Mouse (Mus musculus) gastrocnemius, postnatal 14 days (tissue): ENCODE results near the gene Gm9970. TPM values are rescaled to one million over a fixed set of nuclear protein-coding genes. Genes with fewer than 3 reads are reported as not detected.
"Not testable (repeated sequence)": the region's sequence is repeated elsewhere in the genome, so short reads cannot be mapped to it uniquely, and the experiment has no call there.

Source experiments
- DNase-seq: peaks from one replicate; pipeline ENCODE4 v3.0.0; 2021; ENCODE audit warnings: mixed read lengths
- intact Hi-C: fragments of 180-260 bp; cut with DNase I; formaldehyde crosslinking; loops from one replicate; pipeline ENCODE4 v1.15.1; 2025; ENCODE audit warnings: low total_unique reads
- total RNA-seq, 2 experiments: library from RNA; stranded (reverse); gene quantifications; 2 replicates each; pipeline ENCODE4 v1.2.3; 2021

Gm9970 gene
- total RNA-seq, 2 experiments from 2014 or later = not detected

DNA sequence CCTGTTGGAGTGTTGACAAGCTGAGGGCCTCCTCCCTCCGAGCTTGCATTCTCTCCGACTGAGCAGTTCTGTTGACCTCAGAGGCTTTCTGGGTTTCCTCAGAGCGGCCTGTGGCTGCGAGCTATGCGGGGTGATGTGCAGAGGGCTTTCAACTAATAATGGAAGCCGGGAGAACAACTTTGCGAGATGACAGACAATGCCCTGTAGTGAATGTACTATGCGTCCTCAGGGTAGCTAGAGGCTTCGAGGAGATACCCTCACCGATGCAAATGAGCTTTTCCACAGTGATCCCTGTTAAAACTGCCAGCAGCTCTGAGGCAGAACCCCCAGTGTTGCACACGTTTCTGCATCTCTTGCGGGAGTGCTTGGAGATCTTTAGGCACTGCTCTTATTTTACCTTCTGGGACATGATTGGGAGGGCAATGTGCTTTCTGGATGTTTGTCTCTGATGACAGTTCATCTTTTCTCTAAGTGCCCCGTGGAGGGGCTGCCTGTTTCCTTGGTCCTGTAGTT, 546 bp upstream of the Gm9970 start:
- no peak for DNase-seq
- intact Hi-C loops = no loop called here

DNA sequence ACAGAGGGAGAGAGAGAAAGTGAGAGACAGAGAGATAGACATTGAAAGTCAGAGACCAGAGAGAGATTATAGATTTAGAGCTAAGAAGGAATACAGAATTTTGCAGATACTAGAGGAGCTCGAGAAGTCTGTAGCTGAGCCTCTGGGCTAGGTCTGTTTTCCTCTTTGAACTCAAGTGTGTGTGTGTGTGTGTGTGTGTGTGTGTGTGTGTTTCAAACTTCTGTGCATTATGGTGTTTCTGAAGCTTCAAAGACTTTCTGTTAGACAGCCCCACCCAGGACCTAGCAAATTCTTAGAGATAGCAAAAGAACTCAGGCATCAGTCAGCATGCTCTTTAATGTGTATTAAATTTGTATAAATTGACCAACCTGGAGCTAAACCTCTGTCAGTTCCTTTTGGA, 14.4 kb downstream of the Gm9970 start:
- DNase-seq = no peak
- intact Hi-C loops = no loop called here

DNA sequence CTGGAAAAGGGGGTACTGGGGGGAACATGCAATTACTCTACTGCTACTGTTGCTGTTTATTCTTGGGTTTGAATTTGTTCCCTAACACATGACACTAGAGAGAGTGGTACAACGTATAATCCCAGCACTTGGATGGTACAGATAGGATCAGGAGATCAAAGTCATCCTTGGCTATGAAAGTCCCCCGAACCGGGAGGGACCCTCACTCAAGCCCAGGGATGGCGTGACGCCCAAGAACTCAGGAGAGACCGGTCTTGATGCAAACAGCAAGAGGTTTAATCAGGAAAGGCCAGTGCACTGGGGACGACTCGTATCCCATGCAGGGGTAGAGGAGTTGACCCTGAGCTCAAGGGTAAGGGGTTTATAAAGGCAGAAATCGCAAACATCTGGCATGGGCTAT, 18.3 kb downstream of the Gm9970 start:
- intact Hi-C loops = no loop called here
- DNase-seq = no peak

DNA sequence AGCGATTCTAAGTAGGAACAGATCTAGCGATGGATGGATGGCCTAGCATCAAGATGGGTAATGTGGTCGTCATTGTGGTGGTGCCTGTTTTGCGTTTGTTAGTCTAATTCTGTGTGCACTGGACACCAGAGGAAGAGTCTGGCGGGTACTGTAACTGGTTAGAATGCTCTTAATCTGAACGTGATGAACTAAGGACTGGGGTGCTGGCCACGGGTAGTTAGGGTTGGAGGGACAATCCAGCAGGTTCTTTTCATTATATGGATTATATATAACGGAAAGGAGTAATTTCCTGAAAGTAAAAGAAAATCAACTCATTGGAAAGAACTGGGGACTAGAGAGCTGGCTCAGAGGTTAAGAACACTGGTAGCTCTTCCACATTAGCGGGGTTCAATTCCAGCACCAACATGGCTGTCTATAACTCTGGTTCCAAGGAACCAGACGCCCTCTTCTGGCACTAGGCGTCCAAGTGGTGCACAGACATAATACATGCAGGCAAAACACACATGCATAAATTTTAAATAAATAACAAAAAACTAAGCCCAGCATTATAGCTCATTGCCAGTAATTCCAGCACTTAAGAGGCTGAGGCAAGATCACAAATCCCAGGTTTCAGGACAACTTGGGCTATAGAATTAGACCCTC, 19.6 kb downstream of the Gm9970 start:
- no peak for DNase-seq
- intact Hi-C loops = no loop called here

DNA sequence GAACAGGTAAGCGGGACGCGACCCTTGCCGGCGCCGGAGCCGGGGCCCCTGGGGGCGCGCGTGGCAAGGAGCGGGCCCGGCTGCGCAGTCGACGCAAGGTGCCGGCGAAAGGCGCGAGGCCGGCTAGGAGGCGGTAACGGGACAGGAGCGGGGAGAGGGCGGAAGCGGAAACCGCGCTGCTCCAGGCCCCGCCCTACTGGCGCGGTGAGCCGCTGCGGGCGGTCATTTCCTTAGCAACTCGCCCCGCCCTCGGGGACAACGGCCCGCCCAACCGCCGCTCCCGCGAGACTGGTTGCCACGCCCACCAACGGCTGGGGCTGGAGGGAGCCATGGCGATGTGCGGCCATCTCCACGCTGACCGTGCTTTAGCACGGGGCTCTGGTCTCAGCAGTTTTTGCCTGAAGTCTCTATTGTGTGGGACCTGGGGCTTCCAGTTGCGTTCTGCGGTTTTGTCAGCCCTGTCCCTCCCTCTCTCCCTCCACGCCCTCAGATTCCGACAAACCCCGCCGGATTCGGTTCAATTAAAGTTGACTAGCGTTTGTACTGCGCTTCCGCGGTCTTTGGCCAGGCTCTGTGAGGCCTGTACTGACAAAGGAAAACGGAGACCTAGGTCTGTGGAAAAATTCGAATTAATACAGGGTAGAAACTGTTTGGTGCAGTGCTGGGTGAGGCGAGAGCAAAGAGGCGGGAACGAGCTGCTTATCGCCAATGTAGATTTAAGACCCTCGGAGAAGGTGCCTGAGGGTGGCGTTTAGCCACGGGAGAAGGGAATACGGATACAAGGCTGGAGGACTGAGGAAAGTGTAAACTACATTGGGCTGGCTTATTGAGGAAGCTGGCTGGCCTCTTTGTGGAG, 20.4 kb downstream of the Gm9970 start, which contains the start of gene Ppm1g:
Gene Ppm1g, minus strand, starts transcription at position 240 of the 856 bp plus-strand sequence.
- intact Hi-C loops = no loop called here

DNA sequence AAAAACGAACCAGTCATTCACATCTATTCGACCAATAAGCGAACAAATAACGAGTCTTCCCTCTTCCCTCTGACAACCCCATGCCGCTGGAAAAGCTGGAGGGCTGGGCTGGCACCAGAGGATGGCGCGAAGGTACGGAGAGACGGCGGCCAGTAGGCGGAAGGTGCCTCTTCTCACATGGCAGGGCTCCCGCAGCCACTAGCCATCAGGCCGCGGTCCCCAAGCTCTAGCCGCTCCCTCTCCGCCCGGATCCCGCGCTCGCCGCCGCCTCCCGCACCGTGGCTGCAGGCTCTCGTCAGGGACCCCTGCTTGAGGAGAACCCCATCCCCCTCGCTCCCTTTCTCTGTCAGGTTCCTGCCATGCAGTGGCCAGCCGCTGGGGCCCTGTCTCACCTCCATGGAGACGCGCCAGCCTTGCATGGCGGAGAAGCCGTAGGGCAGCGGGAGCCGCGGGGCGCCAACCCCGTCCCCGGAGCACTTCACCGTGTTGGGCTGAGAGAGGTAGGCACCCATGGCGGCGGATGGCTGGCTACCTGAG, 21.1 kb downstream of the Gm9970 start:
- DNase-seq = peak; percentile 47
- intact Hi-C loops = no loop called here

More for the DNA sequence above, 20.4 kb downstream of the Gm9970 start, which contains the start of gene Ppm1g:
- DNase-seq = peak; percentile 98

DNA sequence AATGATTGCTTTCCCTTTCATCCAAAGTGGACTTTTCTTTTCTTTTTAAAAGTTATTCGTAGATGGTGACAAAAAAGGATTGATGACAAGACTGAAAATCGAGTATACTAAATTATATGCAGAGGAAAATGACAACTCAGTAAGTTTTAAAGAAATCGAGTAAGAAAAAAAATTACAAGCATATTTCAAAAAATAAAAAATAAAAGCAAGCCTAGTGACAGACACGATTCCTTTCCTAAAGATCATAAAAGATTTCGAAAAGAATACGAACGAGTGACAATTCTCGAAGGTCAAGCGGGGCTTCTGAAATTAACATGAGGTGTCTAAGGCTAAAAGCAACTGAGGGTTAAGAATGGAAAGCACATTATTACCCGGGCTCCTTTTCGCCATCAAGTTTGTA, 21.6 kb downstream of the Gm9970 start:
- DNase-seq = no peak
- intact Hi-C loops = no loop called here

DNA sequence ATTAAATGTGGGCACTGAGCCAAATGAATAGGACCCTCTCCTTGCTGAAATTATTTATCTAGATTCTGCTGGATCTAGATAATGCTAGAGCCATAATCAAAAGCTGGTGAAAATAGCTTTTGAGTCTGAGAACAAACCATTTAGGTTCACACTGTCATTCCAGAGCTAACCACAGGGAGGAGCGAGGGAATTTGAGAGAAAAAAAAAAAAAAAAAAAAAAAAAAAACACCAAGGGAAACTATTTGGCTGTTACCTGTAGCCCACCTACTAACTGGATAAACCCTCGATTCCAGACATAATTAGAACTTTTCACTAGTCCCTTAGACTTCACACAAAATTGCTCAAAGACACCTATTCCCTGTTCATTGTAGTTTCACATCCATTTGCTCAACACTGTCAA, 22.0 kb downstream of the Gm9970 start:
- intact Hi-C loops = no loop called here
- no peak for DNase-seq

DNA sequence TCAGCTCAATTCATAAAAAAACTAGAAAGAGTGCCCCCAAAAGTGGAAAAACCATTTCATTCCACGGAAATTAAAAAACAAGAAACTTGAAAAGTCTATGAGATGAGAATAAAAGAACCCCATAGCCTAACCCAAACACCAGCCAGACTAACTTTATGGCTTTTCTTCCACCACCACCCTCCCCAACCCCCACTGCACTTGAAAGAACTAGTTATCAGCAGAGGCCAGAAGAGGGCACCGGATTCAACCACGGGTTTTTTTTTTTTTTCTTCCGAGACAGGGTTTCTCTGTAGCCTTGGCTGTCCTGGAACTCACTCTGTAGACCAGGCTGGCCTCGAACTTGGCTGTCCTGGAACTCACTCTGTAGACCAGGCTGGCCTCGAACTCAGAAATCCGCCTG, 22.7 kb downstream of the Gm9970 start:
- intact Hi-C loops = no loop called here
- no peak for DNase-seq

DNA sequence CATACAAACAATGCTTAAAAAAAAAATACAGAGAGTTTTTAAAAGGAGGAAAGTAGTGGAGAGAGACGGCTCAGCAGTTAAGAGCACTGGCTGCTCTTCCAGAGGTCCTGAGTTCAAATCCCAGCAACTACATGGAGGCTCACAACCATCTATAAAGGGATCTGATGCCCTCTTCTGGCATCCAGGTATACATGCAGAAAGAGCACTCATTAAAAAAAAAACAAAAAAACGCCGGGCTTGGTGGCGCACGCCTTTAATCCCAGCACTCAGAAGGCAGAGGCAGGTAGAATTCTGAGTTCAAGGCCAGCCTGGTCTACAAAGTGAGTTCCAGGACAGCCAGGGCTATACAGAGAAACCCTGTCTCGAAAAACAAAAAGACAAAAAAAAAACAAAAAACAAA, 24.5 kb downstream of the Gm9970 start:
- intact Hi-C loops, DNase-seq: not testable (repeated sequence)

DNA sequence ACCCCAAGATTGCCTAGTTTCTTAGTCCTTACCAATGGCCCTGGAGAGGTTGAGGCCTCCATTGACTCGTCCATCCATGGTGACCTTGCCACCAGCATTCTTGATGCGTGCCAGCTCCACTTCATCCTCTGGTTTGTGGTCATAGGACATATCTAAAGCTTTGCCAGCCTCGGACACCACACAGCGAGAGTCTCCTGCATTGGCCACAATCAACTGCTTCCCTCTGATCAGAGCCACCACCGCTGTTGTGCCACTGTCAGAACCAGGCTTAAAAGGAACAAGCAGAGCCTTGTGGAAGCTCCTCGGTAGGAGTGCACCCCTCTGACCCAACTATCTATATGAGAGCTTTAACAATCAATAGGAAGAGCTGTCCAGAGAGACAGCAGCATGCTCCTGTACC, 36.6 kb downstream of the Gm9970 start:
- DNase-seq = no peak
- intact Hi-C loops = no loop called here

DNA sequence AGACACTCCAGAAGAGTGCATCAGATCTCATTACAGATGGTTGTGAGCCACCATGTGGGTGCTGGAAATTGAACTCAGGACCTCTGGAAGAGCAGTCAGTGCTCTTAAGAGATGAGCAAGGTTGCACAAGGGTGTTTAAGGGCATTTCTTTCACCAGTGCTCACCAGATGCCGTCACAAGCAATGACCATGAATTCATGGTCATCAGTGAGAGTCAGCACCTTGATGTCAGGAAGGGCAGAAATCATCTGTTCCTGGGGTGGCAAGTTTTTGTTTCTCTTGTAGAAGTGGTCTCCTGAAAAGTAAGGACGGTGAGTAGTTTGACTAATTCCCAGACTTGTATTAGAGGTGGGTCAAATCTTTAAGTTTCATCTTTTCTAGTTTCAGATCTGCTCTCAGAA, 37.2 kb downstream of the Gm9970 start:
- intact Hi-C loops = no loop called here
- no peak for DNase-seq

DNA sequence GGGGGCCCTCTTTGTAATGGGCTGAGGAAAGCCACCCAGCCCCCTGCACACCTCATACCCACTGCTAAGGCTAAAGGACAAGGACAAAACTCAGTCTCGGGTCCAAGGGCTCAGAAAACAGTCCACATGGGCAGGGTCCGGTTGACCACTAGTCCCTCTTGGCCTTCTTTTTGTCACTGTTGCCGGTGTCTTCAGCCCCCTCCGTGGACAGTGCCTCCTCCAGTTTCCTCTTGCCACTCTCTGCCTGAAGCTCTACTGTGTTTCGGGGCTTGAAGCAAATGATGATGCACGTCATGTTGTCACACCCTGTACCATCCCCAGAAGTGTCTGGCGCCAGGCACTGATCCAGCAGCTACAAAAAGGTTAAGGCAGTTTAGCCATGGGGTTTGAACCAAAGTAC, 38.1 kb downstream of the Gm9970 start:
- no peak for DNase-seq
- intact Hi-C loops = no loop called here

DNA sequence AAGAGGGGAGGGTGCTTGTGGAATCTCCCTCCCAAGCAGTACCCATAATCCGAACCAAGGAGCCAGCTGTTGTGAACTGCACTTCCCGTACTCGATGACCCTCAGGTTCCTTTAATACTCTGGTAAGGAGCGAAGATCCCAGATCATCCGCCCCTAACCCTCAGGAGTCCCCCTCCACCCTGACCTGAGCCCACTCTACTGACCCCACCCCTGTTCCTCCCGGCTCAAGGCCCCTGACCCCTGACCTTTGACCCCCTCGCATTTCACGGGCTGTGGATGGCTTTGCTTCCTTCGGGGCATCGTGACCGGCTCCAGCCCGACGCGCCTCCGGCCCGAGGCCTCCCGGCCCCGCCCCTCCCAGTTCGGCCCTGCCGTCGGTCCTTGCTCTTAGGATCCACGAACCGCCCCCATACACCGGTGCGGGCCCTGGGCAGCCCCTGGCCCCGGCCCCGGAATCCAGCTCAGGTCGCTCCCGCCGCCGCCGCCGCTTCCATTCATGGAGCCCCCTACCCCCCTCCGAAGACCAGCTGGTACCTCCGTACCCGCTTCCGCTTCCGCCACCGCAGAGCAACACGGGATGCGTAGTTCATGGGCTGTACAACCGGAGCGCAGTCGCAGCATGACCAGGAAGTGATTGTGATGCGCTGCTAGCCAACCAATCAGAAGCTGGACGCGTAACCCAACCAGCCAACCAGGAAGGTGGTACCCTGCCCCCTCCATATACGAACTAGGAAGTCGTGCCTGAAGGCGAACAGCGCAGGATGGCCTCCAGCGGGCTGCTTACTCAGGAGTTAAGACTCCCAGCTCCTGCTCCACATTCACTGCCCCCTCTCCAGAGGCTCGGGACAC, 39.1 kb downstream of the Gm9970 start, which contains the start of gene Zfp513:
Gene Zfp513, minus strand, starts transcription at position 562 of the 849 bp plus-strand sequence.
- intact Hi-C loops = no loop called here

DNA sequence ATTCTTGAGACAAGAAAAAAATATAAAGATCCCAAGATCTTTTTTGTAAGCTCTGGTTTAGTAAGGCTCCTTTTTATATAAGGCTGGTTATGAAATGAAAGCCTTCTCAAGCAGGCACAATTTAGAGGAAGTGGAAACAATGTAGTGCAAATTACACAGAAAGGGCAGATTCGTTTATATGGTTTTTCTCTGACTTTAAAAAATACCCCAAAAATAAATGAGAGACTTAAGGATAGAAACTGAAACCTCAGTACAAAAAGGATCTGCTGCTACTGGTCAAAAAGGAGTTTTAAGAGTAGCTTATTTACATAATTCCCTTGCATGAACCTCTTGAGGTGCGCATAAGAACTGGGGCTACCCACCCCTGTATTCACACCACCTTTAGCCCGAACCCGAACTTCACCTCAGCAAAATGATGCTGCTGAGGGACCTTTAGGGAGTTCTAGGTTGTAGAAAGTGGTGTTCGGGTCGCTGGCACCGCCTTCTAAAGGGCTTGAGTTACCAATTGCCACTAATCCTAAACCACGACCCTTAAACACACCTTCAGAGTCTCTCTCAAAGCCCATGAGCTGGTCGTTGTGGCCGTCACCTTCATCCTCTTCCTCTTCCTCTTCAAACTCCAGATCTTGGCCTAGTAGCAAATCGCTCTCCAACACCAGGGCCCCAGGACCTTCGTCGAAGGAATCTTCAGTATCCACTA, 39.8 kb downstream of the Gm9970 start:
- DNase-seq = no peak
- intact Hi-C loops = no loop called here

More for the DNA sequence above, 39.1 kb downstream of the Gm9970 start, which contains the start of gene Zfp513:
- DNase-seq = peak; percentile 95

DNA sequence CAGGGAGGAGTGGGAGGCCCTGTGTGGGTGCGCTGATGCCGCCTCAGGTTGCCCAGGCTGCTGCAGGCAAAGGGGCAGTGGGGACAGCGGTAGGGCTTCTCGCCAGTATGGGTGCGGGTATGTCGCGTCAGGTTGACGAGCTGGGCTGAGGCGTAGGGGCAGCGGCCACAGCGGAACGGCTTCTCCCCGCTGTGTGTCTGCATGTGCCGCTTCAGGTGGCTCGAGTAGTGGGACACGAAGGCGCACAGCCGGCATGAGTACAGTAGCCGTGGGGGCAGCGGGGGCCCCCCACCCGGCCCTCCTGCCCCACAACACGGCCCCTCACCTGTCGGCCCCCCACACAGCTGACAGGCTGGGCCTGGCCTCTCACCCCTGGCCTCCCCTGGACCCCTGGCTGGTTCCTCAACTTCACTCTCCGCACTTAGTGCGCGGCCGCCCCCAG, 40.7 kb downstream of the Gm9970 start:
- DNase-seq = no peak
- intact Hi-C loops = no loop called here

DNA sequence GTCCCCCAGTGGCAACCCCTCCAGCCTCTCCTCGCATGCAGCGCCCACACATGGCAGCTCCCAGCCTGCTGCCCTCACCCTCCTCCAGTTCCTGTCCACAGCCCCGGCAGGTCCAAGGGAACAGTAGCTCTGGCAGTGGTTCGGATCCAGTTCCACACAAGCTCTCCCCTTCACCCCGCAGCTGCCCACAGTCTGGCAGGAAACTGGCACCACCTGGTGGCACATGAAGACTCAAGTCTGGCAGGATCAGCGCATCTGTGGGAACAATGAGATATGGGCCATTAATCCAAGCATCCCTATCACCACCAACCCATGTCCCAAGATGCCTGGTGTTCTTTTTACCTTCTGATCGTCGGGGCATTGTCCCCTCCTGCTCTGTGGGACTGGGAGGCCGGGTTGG, 41.1 kb downstream of the Gm9970 start:
- intact Hi-C loops = no loop called here
- DNase-seq = no peak

DNA sequence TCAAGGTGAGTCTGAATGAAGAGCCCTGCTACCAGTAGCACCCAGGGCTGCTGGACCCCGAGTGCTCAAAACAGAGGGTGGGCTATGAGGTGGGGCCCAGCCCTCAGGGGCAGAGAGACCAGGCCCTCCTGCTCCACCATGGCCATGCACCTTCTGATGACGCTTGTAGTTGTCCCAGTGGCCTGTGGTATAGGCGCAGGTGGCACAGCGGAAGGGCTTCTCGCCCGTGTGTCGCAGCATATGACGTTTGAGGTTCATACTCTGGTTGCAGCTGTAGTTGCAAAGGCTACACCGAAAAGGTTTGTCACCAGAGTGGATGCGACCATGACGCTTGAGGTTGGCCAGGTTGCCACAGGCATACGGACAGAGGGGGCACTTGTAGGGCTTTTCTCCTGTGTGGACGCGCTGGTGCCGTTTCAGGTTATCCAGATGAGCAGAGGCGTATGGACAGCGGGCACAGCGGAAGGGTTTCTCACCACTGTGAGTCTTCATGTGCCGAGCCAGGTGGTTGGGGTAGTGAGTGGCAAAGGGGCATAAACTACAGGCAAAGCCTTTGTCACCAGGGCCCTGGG, 41.6 kb downstream of the Gm9970 start:
- intact Hi-C loops = no loop called here
- no peak for DNase-seq
